In genomic region chr2:69414539-69414938, GRCm38 (mm10) we compare ENCODE assay signal across 26 mouse cellular contexts. TPM values are rescaled to one million over a fixed set of nuclear protein-coding genes. Genes with fewer than 3 reads are reported as not detected.
A peak's percentile ranks its signal among the peaks of the same experiment; 100 is the strongest.
DNase-seq lines count a peak whose midpoint lies in the region; ATAC-seq and TF ChIP-seq lines count a peak whose summit lies in the region.
"Had no signal": no experiment of that assay in that cellular context is flagged by ENCODE, and none has a peak within 500 bp of the region (broad histone marks: within the 10 kb centered on the region; RNA-seq: fewer than 3 reads in every experiment).

No protein-coding gene starts in this region.

- peaks cover 14% of the 10 kb centered on the region for H3K4me1 ChIP-seq in liver, adult 2 months (ENCODE audit: control insufficient read depth, insufficient read depth, low read length)
- no peaks in the 10 kb centered on the region for H3K4me1 ChIP-seq in liver, embryonic 11.5 days (replicated peaks; ENCODE audit: control insufficient read depth, insufficient read depth, low read length)
- H3K4me1 ChIP-seq in bone marrow, adult 2 months (ENCODE audit: control insufficient read depth, insufficient read depth, low read length), result no peaks in the 10 kb centered on the region; the same call in 1 of the 2 replicates

- no peaks in the 10 kb centered on the region for H3K36me3 ChIP-seq in liver, adult 2 months (ENCODE audit: control insufficient read depth, insufficient read depth, low read length)
- no peaks in the 10 kb centered on the region for H3K36me3 ChIP-seq in liver, embryonic 11.5 days (ENCODE audit: control insufficient read depth, insufficient read depth, low read length)
- H3K36me3 ChIP-seq: embryonic facial prominence, embryonic 15.5 days; forebrain, embryonic 10.5 days; heart, embryonic 10.5 days; hindbrain, embryonic 13.5 days had no signal

- no peak for TF ChIP-seq POLR2A in liver, adult 2 months (IDR thresholded peaks at IDR 0.05; ENCODE audit: extremely low read depth, insufficient read depth, low read length)
- no peak for TF ChIP-seq POLR2A in bone marrow, adult 2 months (IDR thresholded peaks at IDR 0.05; ENCODE audit: borderline replicate concordance, control insufficient read depth, low read depth, low read length)

- peak overlapping the region; percentile 25; the same call in 1 of the 2 replicates for H3K4me3 ChIP-seq in liver, adult 2 months (ENCODE audit: insufficient read depth, low read depth, low read length)
- H3K4me3 ChIP-seq in liver, embryonic 11.5 days (ENCODE audit: low read depth, low read length), result no peak overlapping the region
- no peak overlapping the region for H3K4me3 ChIP-seq in bone marrow, adult 2 months (replicated peaks; ENCODE audit: control insufficient read depth, low read depth, low read length)
- H3K4me3 ChIP-seq: embryonic facial prominence, embryonic 15.5 days; erythroblast, embryonic 14.5 days; forebrain, embryonic 10.5 days; gastrocnemius, adult 2 months; heart, embryonic 10.5 days; hindbrain, embryonic 13.5 days had no signal

- no peak overlapping the region for H3K4me2 ChIP-seq in liver, embryonic 11.5 days
- H3K4me2 ChIP-seq: embryonic facial prominence, embryonic 15.5 days; hindbrain, embryonic 13.5 days had no signal

- no peaks in the 10 kb centered on the region for H3K79me2 ChIP-seq in liver, adult 2 months (ENCODE audit: control insufficient read depth, insufficient read depth, low read length)

- DNase-seq in liver, adult 2 months (ENCODE audit: extremely low read depth, low read depth, low spot score), result no peak
- DNase-seq in liver, embryonic 11.5 days (ENCODE audit: low spot score), result no peak
- DNase-seq in ovary, postnatal 10 days (ENCODE audit: low spot score), result no peak
- DNase-seq in kidney, postnatal 10 days, result no peak
- DNase-seq: adrenal gland, adult 2 months; adrenal gland, postnatal 25 days; cerebellum, adult 2 months; cerebellum, postnatal 10 days; embryo, embryonic 11 days; gastrocnemius, adult 2 months; gastrocnemius, postnatal 25 days; heart, adult 18-20 months; heart, postnatal 10 days; heart, postnatal 4 days had no signal

- TF ChIP-seq CTCF in liver, adult 2 months (IDR thresholded peaks at IDR 0.05; ENCODE audit: low read depth, low read length), result no peak
- no peak for TF ChIP-seq CTCF in bone marrow, adult 2 months (IDR thresholded peaks at IDR 0.05; ENCODE audit: control insufficient read depth, insufficient read depth, low read length)

- H3K9ac ChIP-seq in liver, adult 2 months (ENCODE audit: low read depth, low read length), result no peak overlapping the region
- H3K9ac ChIP-seq in liver, embryonic 11.5 days (ENCODE audit: low read depth, low read length), result no peak overlapping the region
- H3K9ac ChIP-seq: embryonic facial prominence, embryonic 15.5 days; hindbrain, embryonic 13.5 days had no signal

- H3K9me3 ChIP-seq in liver, embryonic 11.5 days (ENCODE audit: control insufficient read depth, low read length), result no peaks in the 10 kb centered on the region
- H3K9me3 ChIP-seq: embryonic facial prominence, embryonic 15.5 days; forebrain, embryonic 10.5 days; heart, embryonic 10.5 days; hindbrain, embryonic 13.5 days had no signal

- WGBS in liver, adult 2 months, result 64% methylated on average over 10 of the region's 10 CpGs
- 79% methylated on average over 10 of the region's 10 CpGs for WGBS in liver, embryonic 11.5 days
- 39% methylated on average over 10 of the region's 10 CpGs for WGBS in bone marrow, adult 2 months

- no peaks in the 10 kb centered on the region; the same call in 1 of the 2 replicates for H3K27me3 ChIP-seq in liver, adult 2 months (ENCODE audit: control insufficient read depth, insufficient read depth, low read length)
- H3K27me3 ChIP-seq in liver, embryonic 11.5 days (replicated peaks; ENCODE audit: control insufficient read depth, insufficient read depth, low read length), result no peaks in the 10 kb centered on the region
- H3K27me3 ChIP-seq: embryonic facial prominence, embryonic 15.5 days had no signal

- H3K27ac ChIP-seq in liver, adult 2 months (replicated peaks; ENCODE audit: insufficient read depth, low read depth, low read length), result peak overlapping the region; percentile 90
- H3K27ac ChIP-seq in liver, embryonic 11.5 days (ENCODE audit: low read depth, low read length), result no peak overlapping the region
- peak overlapping the region; percentile 95; the same call in 1 of the 2 replicates for H3K27ac ChIP-seq in bone marrow, adult 2 months (ENCODE audit: control insufficient read depth, insufficient read depth, low read depth, low read length, poor library complexity)
- H3K27ac ChIP-seq: embryonic facial prominence, embryonic 15.5 days; forebrain, embryonic 10.5 days; gastrocnemius, adult 2 months; heart, embryonic 10.5 days; hindbrain, embryonic 13.5 days; hindbrain, postnatal 0 days had no signal

- ATAC-seq in liver, embryonic 11.5 days (replicated peaks; ENCODE audit: low FRiP score), result no peak
- peak; percentile 76 for ATAC-seq in megakaryocyte, adult 5-6 weeks (ENCODE audit: poor library complexity, severe bottlenecking)
- no peak for ATAC-seq in CD4-positive, CD25-positive, alpha-beta regulatory T cell, adult 4 months
- ATAC-seq: forebrain, embryonic 14.5 days; hindbrain, postnatal 0 days had no signal

RNA-seq across cellular contexts. Expression of gene Dhrs9, which starts 34.3 kb away (rescaled TPM):
- 0.65 and 1.3 TPM in 2 replicates for total RNA-seq in liver, adult 2 months (2014; rRNA removed)
- 0.98 and 1.5 TPM in 2 replicates for polyA plus RNA-seq in liver, adult 2 months (2012; rRNA removed)
- 0.05 TPM in 1 of 2 replicates, not detected in the other for polyA plus RNA-seq in liver, embryonic 11.5 days (2014; fragmentation: Nextera tagmentation; extraction: Ambion mirVana)
- polyA plus RNA-seq in bone marrow, adult 2 months (2011; ENCODE audit: insufficient read depth, insufficient read length, low replicate concordance, missing spikeins), result 1.7 and 3.1 TPM in 2 replicates
- total RNA-seq in megakaryocyte, adult 5-6 weeks (2015), result 12.4 and 13.8 TPM in 2 replicates
- total RNA-seq in megakaryocyte, adult 5-6 weeks (2017), result 16.2 and 17.2 TPM in 2 replicates
- polyA plus RNA-seq in CD4-positive, CD25-positive, alpha-beta regulatory T cell, adult 4 months (2017; shearing (Covaris generic)), result not detected
- total RNA-seq: gastrocnemius, adult 2 months; hindbrain, postnatal 0 days had no signal
- polyA plus RNA-seq: cerebellum, adult 2 months; embryonic facial prominence, embryonic 11.5 days; erythroblast, embryonic 14.5 days; forebrain, embryonic 10.5 days; forebrain, embryonic 14.5 days; heart, embryonic 10.5 days; heart, embryonic 14.5 days; hindbrain, embryonic 13.5 days; hindbrain, postnatal 0 days had no signal
